Mouse (Mus musculus) cerebellum, adult (tissue): Measurements from ENCODE around the gene Mrps12.

Source experiments
- ATAC-seq: cut with Nextera tagmentation; 2 replicates; pipeline ENCODE4 v1.9.2; 2017; ENCODE audit warnings: mild to moderate bottlenecking, moderate library complexity, mixed read lengths; ENCODE audit not compliant: insufficient number of reproducible peaks, low FRiP score, low TSS enrichment

The Mrps12 gene

GRCm38 (mm10) chr7:28765211-28765610, 23.6 kb upstream of the Mrps12 start:
- ATAC-seq = no peak

- no peak for ATAC-seq
Observed at GRCm38 (mm10) chr7:28761907-28762306, 20.3 kb upstream of the Mrps12 start.

- no peak for ATAC-seq
Observed at GRCm38 (mm10) chr7:28758623-28759022, 17.0 kb upstream of the Mrps12 start.

- ATAC-seq = no peak
Observed at GRCm38 (mm10) chr7:28756079-28756478, 14.5 kb upstream of the Mrps12 start, which contains the start of gene Ccer2. Gene Ccer2, plus strand, starts transcription at chr7:28756174.

GRCm38 (mm10) chr7:28749935-28750334, 8.3 kb upstream of the Mrps12 start:
- no peak for ATAC-seq

GRCm38 (mm10) chr7:28741368-28741708, 282 bp downstream of the Mrps12 start:
- 0 out of 2 replicates have a peak, but pooled peaks have one; percentile 3 for ATAC-seq

- no peak for ATAC-seq
Observed at GRCm38 (mm10) chr7:28740949-28741348, 671 bp downstream of the Mrps12 start.

- no peak for ATAC-seq
Observed at GRCm38 (mm10) chr7:28739829-28740228, 1.8 kb downstream of the Mrps12 start.

GRCm38 (mm10) chr7:28735701-28736100, 5.9 kb downstream of the Mrps12 start:
- no peak for ATAC-seq

GRCm38 (mm10) chr7:28733211-28733610, 8.4 kb downstream of the Mrps12 start:
- ATAC-seq = no peak

GRCm38 (mm10) chr7:28732341-28733142, 9.1 kb downstream of the Mrps12 start:
- peak; percentile 52; the same call in 1 of the 2 replicates for ATAC-seq

- no peak for ATAC-seq
Observed at GRCm38 (mm10) chr7:28727649-28728340, 13.8 kb downstream of the Mrps12 start.

- peak; percentile 52; the same call in 1 of the 2 replicates for ATAC-seq
Observed at GRCm38 (mm10) chr7:28726600-28726999, 15.0 kb downstream of the Mrps12 start.

- ATAC-seq = no peak
Observed at GRCm38 (mm10) chr7:28724613-28725012, 17.0 kb downstream of the Mrps12 start.

- ATAC-seq = no peak
Observed at GRCm38 (mm10) chr7:28722079-28722478, 19.5 kb downstream of the Mrps12 start.

- ATAC-seq = no peak
Observed at GRCm38 (mm10) chr7:28720753-28721537, 20.7 kb downstream of the Mrps12 start.

- ATAC-seq = no peak
Observed at GRCm38 (mm10) chr7:28719650-28720049, 22.0 kb downstream of the Mrps12 start.

GRCm38 (mm10) chr7:28719159-28719558, 22.5 kb downstream of the Mrps12 start:
- ATAC-seq = no peak

- ATAC-seq = no peak
Observed at GRCm38 (mm10) chr7:28717726-28718125, 23.9 kb downstream of the Mrps12 start.

- ATAC-seq = peak; percentile 49; the same call in 1 of the 2 replicates
Observed at GRCm38 (mm10) chr7:28716590-28717281, 24.9 kb downstream of the Mrps12 start, which contains the start of gene Fbxo17. Gene Fbxo17, plus strand, starts transcription at chr7:28716804.
